Mouse (Mus musculus): ENCODE measurements at regions not wholly inside any gene's neighbourhood (a gene's known extent, or its start where the extent isn't known, plus 50 kb on each side); places are given as distances from the start of the nearest gene placed in this dataset.

DNA sequence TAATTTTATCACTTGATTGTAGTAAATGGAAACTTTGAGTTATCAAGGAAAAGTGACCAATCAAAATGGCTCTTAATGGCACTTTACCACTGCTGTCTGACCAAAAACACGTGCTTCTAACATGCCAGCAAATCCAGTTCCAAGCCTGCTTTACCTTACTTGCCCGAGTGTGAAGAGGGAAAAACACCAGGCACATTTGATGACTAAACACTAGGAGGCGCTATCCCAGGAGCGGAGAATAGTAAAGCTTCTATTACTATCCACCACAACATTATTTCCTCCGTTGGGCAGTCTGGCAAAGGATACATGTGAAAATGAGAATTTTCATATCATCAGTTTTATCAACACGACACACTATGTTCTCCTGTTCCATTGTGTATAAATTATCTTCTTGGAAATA is 647.7 kb downstream of the Psat1 start:
- Histone ChIP-seq H3K9ac (ENCODE audit: low read length) (no peak overlapping the region), H3K4me2 (ENCODE audit: low read depth, low read length) (no peak overlapping the region), H3K9me3 (replicated peaks; ENCODE audit: control insufficient read depth, low read length) (no peaks in the 10 kb centered on the region), H3K27me3 (ENCODE audit: control insufficient read depth, insufficient read depth, low read length) (no peaks in the 10 kb centered on the region), H3K4me1 (ENCODE audit: control insufficient read depth, insufficient read depth, low read length) (no peaks in the 10 kb centered on the region), H3K36me3 (ENCODE audit: control insufficient read depth, insufficient read depth) (no peaks in the 10 kb centered on the region), H3K4me3 (ENCODE audit: low read length) (no peak overlapping the region), H3K27ac (ENCODE audit: low read length) (no peak overlapping the region)
- no peak for ATAC-seq (replicated peaks; ENCODE audit: extremely low read depth, insufficient read depth, low FRiP score)
- 36% methylated on average over 6 of the region's 6 CpGs for WGBS

GRCm38 (mm10) chr19:15285016-15285415 is 662.1 kb downstream of the Psat1 start:
- WGBS: 72% methylated on average over 2 of the region's 2 CpGs

DNA sequence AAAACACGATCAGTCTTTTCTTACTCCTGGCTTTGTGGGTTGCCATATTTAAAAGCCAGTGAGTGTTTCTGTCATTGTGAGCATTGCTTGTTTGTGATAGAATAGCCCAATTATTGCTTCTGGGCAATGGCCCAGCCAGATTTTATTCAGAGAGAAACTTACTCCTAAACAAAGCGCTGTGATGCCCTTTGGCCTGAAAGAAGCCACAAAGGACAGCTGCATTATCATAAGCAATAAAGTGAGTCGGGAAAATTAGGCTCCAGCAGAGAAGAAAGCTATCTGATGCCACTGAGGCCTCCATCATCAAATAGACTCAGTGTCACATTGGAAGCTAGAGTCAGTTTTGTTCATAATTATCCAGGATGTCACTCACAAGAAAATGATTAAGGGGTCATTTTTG is 644.9 kb upstream of the Tle4 start:
- Histone ChIP-seq H3K9me3 (replicated peaks; ENCODE audit: control insufficient read depth, low read length) (no peaks in the 10 kb centered on the region), H3K9ac (ENCODE audit: low read length) (no peak overlapping the region), H3K4me2 (ENCODE audit: low read depth, low read length) (no peak overlapping the region), H3K27me3 (ENCODE audit: control insufficient read depth, insufficient read depth, low read length) (no peaks in the 10 kb centered on the region), H3K36me3 (ENCODE audit: control insufficient read depth, insufficient read depth) (no peaks in the 10 kb centered on the region), H3K27ac (ENCODE audit: low read length) (no peak overlapping the region), H3K4me1 (ENCODE audit: control insufficient read depth, insufficient read depth, low read length) (no peaks in the 10 kb centered on the region), H3K4me3 (ENCODE audit: low read length) (no peak overlapping the region)
- no peak for ATAC-seq (replicated peaks; ENCODE audit: extremely low read depth, insufficient read depth, low FRiP score)
- 70% methylated on average over 3 of the region's 3 CpGs for WGBS

More at GRCm38 (mm10) chr19:15285016-15285415, 662.1 kb downstream of the Psat1 start:
- Histone ChIP-seq H3K27me3 (ENCODE audit: control insufficient read depth, insufficient read depth, low read length) (no peaks in the 10 kb centered on the region), H3K4me3 (ENCODE audit: low read length) (no peak overlapping the region), H3K9me3 (replicated peaks; ENCODE audit: control insufficient read depth, low read length) (no peaks in the 10 kb centered on the region), H3K36me3 (ENCODE audit: control insufficient read depth, insufficient read depth) (no peaks in the 10 kb centered on the region), H3K4me1 (ENCODE audit: control insufficient read depth, insufficient read depth, low read length) (no peaks in the 10 kb centered on the region), H3K27ac (ENCODE audit: low read length) (no peak overlapping the region), H3K9ac (ENCODE audit: low read length) (no peak overlapping the region), H3K4me2 (ENCODE audit: low read depth, low read length) (no peak overlapping the region)
- ATAC-seq (replicated peaks; ENCODE audit: extremely low read depth, insufficient read depth, low FRiP score): no peak

DNA sequence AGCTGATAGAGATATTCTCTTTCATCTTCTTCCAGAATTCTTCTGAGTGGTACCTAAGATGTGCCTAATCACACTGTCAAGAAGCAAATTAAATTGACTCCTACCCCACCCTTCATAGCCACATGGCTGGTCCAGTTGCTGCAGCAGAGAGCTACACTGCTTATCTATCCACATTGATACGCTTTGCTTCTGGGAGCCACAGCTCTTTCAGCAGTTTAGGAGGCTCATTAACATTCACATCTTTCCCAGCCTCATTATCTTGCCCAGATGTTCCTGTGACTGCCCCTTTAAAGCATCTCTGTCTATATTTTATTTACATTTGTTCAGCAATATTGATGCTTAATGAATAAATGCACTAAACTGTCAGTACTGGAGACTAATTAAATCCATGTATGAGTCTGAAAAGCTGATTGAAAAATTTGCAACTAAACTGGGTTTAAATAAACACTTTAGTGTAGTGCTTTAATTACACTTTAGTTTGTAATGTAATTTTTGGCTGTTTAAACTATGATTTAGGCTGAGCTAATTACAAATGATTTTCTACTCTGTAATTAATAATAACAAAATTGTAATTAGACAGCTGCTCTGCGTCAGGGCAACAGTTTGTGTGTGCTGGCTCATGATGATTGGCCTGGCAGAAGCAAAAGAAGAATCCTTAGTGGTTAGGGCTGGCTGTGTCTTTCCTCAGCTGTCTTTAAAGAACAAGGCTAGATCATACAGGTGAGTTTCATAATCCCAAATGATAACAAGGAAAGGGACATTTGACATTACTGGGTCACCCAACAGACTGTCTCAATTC is 632.5 kb upstream of the Tle4 start:
- Histone ChIP-seq H3K4me2 (ENCODE audit: low read depth, low read length) (no peak overlapping the region), H3K4me1 (ENCODE audit: control insufficient read depth, insufficient read depth, low read length) (no peaks in the 10 kb centered on the region), H3K9ac (ENCODE audit: low read length) (no peak overlapping the region), H3K27me3 (ENCODE audit: control insufficient read depth, insufficient read depth, low read length) (no peaks in the 10 kb centered on the region), H3K27ac (ENCODE audit: low read length) (no peak overlapping the region), H3K4me3 (ENCODE audit: low read length) (no peak overlapping the region), H3K9me3 (replicated peaks; ENCODE audit: control insufficient read depth, low read length) (no peaks in the 10 kb centered on the region; the same call in 1 of the 2 replicates), H3K36me3 (ENCODE audit: control insufficient read depth, insufficient read depth) (no peaks in the 10 kb centered on the region)
- no peak for ATAC-seq (replicated peaks; ENCODE audit: extremely low read depth, insufficient read depth, low FRiP score)
- 59% methylated on average over 2 of the region's 2 CpGs for WGBS

- H3K27me3 ChIP-seq (ENCODE audit: control insufficient read depth, insufficient read depth, low read length): no peaks in the 10 kb centered on the region
- H3K9me3 ChIP-seq (replicated peaks; ENCODE audit: control insufficient read depth, low read length): no peaks in the 10 kb centered on the region
- 74% methylated on average over 3 of the region's 3 CpGs for WGBS
- H3K4me2 ChIP-seq (ENCODE audit: low read depth, low read length): no peak overlapping the region
- H3K4me1 ChIP-seq (ENCODE audit: control insufficient read depth, insufficient read depth, low read length): no peaks in the 10 kb centered on the region
- no peak overlapping the region for H3K27ac ChIP-seq (ENCODE audit: low read length)
- no peak for ATAC-seq (replicated peaks; ENCODE audit: extremely low read depth, insufficient read depth, low FRiP score)
- no peak overlapping the region for H3K9ac ChIP-seq (ENCODE audit: low read length)
- H3K4me3 ChIP-seq (ENCODE audit: low read length): no peak overlapping the region
- H3K36me3 ChIP-seq (ENCODE audit: control insufficient read depth, insufficient read depth): no peaks in the 10 kb centered on the region
Measured at GRCm38 (mm10) chr19:15217387-15217786, 619.5 kb upstream of the Tle4 start.

DNA sequence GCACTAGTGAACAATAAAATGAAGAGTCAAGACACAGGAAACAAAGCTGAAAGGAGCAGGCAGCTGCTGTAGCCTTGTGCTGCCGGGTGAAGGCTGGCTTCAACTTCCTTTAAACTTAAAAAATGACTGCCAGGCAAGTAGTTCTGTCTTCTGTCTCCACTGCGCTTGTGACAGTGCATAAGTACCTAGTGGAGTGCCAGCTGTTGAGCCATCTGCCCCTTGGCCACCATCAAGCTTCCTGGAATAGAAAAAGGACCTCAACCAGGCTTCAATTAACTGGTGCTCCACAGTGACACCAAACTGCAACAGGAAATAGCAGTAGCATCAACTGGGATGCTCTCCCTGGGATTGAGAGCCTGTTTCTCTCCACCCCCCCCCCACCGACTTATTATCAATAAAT is 616.8 kb upstream of the Tle4 start:
- WGBS: 62% methylated on average over 3 of the region's 3 CpGs
- Histone ChIP-seq H3K4me1 (ENCODE audit: control insufficient read depth, insufficient read depth, low read length) (no peaks in the 10 kb centered on the region), H3K4me3 (ENCODE audit: low read length) (no peak overlapping the region), H3K9me3 (replicated peaks; ENCODE audit: control insufficient read depth, low read length) (no peaks in the 10 kb centered on the region), H3K27me3 (ENCODE audit: control insufficient read depth, insufficient read depth, low read length) (no peaks in the 10 kb centered on the region), H3K36me3 (ENCODE audit: control insufficient read depth, insufficient read depth) (no peaks in the 10 kb centered on the region), H3K4me2 (ENCODE audit: low read depth, low read length) (no peak overlapping the region), H3K27ac (ENCODE audit: low read length) (no peak overlapping the region), H3K9ac (ENCODE audit: low read length) (no peak overlapping the region)
- ATAC-seq (replicated peaks; ENCODE audit: extremely low read depth, insufficient read depth, low FRiP score): no peak

GRCm38 (mm10) chr19:15212881-15213280 is 615.0 kb upstream of the Tle4 start:
- Histone ChIP-seq H3K27me3 (ENCODE audit: control insufficient read depth, insufficient read depth, low read length) (no peaks in the 10 kb centered on the region), H3K4me3 (ENCODE audit: low read length) (no peak overlapping the region), H3K4me1 (ENCODE audit: control insufficient read depth, insufficient read depth, low read length) (no peaks in the 10 kb centered on the region), H3K9ac (ENCODE audit: low read length) (no peak overlapping the region), H3K4me2 (ENCODE audit: low read depth, low read length) (no peak overlapping the region), H3K36me3 (ENCODE audit: control insufficient read depth, insufficient read depth) (no peaks in the 10 kb centered on the region), H3K9me3 (replicated peaks; ENCODE audit: control insufficient read depth, low read length) (no peaks in the 10 kb centered on the region), H3K27ac (ENCODE audit: low read length) (no peak overlapping the region)
- no peak for ATAC-seq (replicated peaks; ENCODE audit: extremely low read depth, insufficient read depth, low FRiP score)
- 78% methylated on average over 5 of the region's 5 CpGs for WGBS

GRCm38 (mm10) chr19:15203039-15203438 is 605.2 kb upstream of the Tle4 start:
- Histone ChIP-seq H3K4me2 (ENCODE audit: low read depth, low read length) (no peak overlapping the region), H3K36me3 (ENCODE audit: control insufficient read depth, insufficient read depth) (no peaks in the 10 kb centered on the region), H3K27ac (ENCODE audit: low read length) (no peak overlapping the region), H3K4me3 (ENCODE audit: low read length) (no peak overlapping the region), H3K9ac (ENCODE audit: low read length) (no peak overlapping the region), H3K4me1 (ENCODE audit: control insufficient read depth, insufficient read depth, low read length) (no peaks in the 10 kb centered on the region), H3K9me3 (replicated peaks; ENCODE audit: control insufficient read depth, low read length) (no peaks in the 10 kb centered on the region), H3K27me3 (ENCODE audit: control insufficient read depth, insufficient read depth, low read length) (no peaks in the 10 kb centered on the region)
- WGBS: 63% methylated on average over 1 of the region's 1 CpGs
- ATAC-seq (replicated peaks; ENCODE audit: extremely low read depth, insufficient read depth, low FRiP score): no peak

DNA sequence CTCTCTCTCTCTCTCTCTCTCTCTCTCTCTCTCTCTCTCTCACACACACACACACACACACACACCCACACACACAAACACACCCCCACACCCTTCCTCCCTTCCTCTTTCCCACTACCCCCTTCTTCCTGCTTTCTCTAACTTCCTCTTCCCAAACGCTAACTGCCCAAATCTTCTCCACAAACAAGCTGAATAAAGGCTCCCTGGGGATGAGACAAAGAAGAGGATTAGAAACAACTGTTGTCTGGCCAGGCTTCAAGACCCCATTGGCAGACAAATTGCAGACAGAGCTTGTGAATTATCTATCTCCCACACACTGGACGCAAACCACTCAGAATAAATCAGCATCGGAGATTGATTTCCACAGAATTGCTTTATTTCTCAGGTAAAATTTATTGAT is 603.4 kb upstream of the Tle4 start:
- ATAC-seq (replicated peaks; ENCODE audit: extremely low read depth, insufficient read depth, low FRiP score): no peak
- Histone ChIP-seq H3K27ac (ENCODE audit: low read length) (no peak overlapping the region), H3K4me3 (ENCODE audit: low read length) (no peak overlapping the region), H3K4me2 (ENCODE audit: low read depth, low read length) (no peak overlapping the region), H3K36me3 (ENCODE audit: control insufficient read depth, insufficient read depth) (no peaks in the 10 kb centered on the region), H3K27me3 (ENCODE audit: control insufficient read depth, insufficient read depth, low read length) (no peaks in the 10 kb centered on the region), H3K9ac (ENCODE audit: low read length) (no peak overlapping the region), H3K4me1 (ENCODE audit: control insufficient read depth, insufficient read depth, low read length) (no peaks in the 10 kb centered on the region), H3K9me3 (replicated peaks; ENCODE audit: control insufficient read depth, low read length) (no peaks in the 10 kb centered on the region)
- 37% methylated on average over 3 of the region's 3 CpGs for WGBS
